Mouse (Mus musculus): ENCODE measurements around the gene Atp8a2. TPM values are rescaled to one million over a fixed set of nuclear protein-coding genes. Genes with fewer than 3 reads are reported as not detected.

Gene Atp8a2
- total RNA-seq, 2 experiments from 2014 or later = 63.0 to 71.3 TPM

DNA sequence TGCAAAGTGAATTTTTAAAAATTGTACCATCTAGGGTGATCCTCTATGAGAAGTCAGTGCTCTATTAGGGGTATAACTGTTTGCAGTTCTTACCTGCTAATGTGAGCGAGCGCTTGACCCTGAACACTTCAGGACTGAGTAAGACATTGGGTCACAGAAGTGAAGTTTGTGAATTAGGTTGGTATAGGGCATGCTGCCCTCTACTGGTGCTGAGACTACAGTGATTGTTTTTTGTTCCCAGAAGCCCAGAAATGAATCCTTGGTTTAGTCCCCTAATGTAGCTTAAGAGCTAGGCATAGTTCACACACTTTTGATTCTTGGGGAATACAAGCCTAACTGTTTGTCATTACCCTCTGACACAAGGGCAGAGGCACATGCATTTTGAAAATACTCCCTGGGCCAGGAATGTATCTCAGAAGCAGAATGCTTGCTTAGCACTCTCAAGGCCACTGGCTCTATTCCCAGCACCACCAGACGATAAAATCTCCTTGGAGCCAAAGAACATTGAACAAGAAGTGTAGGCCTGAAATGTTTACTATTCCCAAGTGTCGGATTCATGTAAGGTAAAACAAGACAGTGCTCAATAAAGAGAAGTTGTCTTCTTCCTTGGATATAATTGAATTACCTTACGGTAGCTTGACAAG is 592.9 kb downstream of the Atp8a2 start:
- DNase-seq (ENCODE audit: low spot score in 2 of 2) = peak in 1 of 2 experiments; percentile 59
- intact Hi-C loops (cut with DNase I) = no loop called here

DNA sequence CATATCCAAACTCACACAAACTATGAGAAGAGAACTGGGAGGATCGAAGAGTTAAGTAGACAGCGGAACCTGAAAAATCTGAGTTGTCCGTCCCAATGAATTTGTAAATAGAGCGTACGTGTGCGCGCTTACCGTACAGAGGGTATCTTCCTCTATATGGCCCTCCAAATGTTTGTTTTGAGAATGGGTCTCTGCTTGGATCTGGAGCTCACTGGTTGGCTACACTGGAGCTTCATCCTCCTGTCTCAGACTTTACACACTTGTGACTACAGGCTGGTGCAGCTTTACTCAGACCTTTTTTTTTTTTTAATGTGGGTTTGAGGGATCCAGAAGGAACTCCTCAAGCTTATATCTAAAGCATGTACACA is 598.7 kb downstream of the Atp8a2 start:
- intact Hi-C loops (cut with DNase I) = no loop called here
- DNase-seq (ENCODE audit: low spot score in 2 of 2) = no peak

DNA sequence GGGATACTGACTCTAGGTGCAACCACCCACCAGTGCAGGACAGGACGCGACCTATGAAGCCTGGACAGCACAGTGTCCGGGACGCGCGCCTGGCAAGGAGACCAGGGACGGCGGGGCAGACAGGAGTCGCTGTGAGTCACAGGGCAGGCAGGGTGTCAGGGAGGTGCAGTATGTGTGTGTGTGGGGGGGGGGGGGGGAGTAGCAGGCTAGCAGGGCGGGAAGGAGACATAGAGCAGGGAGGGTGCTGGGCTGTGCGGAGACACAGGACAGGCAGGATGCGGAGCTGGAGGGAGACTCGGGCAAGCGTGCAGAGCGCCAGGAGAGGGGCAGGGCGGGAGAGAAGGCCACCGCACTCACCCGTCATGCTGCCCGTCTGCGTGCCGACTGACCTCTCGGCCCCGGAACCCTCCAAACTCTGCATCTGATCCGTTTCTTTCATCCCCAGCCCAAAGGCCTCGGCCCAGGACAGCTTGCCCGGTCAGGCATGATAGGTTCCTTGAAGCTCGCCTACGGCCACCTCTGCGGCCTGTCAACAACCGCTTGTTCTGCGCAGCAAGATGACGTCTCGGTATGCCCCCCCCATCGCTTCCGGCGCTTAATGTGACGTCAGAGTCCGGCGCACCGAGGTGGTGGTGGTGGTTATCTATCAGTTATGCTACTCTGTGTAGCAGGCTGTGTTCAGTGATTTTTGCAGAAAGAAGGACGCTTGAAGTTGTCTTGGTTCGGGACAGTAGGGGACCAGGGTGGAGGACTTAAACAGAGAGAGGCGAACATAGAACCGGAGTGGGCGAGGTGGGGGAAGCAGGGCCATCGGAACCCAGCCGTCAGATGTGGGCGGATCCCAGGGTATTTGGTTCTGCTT is 599.4 kb downstream of the Atp8a2 start, which contains the start of gene Cdadc1:
Gene Cdadc1 (minus strand): TSS at position 562 of the 862 bp plus-strand sequence.
- intact Hi-C loops (cut with DNase I) = no loop called here

DNA sequence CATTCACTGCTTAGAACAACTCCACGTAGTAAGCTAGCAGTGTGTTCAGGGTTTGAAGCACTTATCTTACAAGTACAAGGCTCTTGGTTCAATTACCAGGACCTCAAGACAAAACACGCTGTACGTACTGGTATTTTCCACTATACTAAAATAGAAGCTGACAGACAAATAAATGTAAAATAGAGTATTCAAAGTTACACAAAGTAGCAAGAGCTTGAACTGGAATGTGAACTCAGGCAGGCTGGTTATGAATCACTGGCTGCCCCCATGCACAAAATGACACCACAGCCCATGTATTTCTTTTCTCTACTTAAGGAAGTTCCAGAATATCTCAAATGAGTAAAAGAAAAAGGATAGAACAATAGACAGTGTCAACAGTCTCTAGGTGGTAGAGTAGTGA is 602.0 kb downstream of the Atp8a2 start:
- intact Hi-C loops (cut with DNase I) = no loop called here
- no peak for DNase-seq (ENCODE audit: low spot score in 2 of 2)

More for the DNA sequence above, 599.4 kb downstream of the Atp8a2 start, which contains the start of gene Cdadc1:
- peak; percentile 97 to 98 for DNase-seq (ENCODE audit: low spot score in 2 of 2)

DNA sequence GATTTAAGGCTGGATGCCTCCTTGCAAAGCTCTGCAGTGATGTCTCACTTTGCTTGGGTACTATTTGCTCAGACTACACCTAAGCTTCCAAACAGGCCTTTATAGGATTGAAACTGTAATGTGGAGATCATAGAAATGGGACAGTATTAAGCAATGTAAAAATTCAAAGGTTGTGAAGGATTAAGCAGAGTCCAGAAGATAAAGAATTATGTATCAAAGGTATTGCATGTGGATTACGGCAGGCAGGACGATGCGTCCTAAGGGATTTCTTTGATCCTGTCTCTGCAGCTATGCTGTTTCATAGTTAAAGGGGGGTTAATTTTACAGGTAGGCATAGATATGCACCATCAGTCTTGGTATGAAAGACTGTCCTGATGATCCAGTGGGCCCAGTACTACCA is 604.4 kb downstream of the Atp8a2 start:
- intact Hi-C loops (cut with DNase I) = no loop called here
- DNase-seq (ENCODE audit: low spot score in 2 of 2) = no peak

DNA sequence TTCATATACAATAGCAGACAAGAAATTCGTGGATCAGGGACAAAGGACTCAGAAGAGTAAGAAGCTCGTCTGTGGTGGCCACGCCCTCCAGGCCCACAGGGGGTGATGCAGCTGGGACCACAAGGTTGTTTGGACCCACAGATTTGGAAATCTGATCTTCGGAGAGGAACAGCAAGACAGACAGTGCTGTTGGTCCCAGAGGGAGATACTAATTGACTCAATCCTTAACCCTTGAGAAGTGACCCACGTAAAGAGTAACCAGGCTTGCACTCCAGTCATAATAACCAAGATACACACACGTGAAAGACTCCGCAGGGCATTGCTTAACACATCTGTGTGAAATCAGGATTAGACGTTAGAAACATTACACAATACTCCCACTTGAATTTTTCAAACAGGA is 605.1 kb downstream of the Atp8a2 start:
- DNase-seq (ENCODE audit: low spot score in 2 of 2) = no peak
- intact Hi-C loops (cut with DNase I) = no loop called here

DNA sequence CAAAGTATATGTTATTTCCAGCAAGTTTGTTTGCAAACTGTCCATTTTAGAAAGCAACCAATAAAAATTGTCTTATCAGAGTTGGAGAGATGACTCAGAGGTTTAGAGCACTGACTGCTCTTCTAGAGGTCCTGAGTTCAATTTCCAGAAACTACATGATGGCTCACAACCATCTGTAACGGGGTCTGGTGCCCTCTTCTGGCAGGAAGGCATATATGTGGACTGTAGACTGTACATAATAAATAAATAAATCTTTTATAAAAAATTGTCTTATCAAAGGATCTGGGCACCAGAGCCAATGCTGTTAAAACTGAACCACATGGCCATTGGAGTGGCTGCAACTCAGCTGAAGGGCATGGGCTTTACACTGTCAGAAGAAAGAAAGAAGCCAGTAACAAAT is 606.4 kb downstream of the Atp8a2 start:
- intact Hi-C loops (cut with DNase I) = no loop called here
- peak in 1 of 2 experiments; percentile 36 for DNase-seq (ENCODE audit: low spot score in 2 of 2)

Small RNA genes lying within 50 kb of the gene (microRNA-seq; reads per million reads assigned to microRNA genes)
- gene Mir719 = 0 reads per million in 2 experiments

Other genes starting within 250 kb of the Atp8a2 start
- under 1 TPM in 1 of 2 experiments, not detected in 1; 0.16 TPM for gene Nupl1, start 54.3 kb upstream of the Atp8a2 start, total RNA-seq (2021)
- 10 to 100 TPM; 80.0 to 80.2 TPM for gene Gm49336, start 54.3 kb upstream of the Atp8a2 start, total RNA-seq (2021)
- gene Mtmr6, start 68.0 kb upstream of the Atp8a2 start, total RNA-seq (2021) = 100 to 1,000 TPM; 106 to 117 TPM
- gene Amer2, start 176.1 kb upstream of the Atp8a2 start, total RNA-seq (2021) = 10 to 100 TPM; 37.3 to 38.0 TPM